Mouse (Mus musculus) lung, adult 2 months (tissue): Measurements from ENCODE around the gene Cav1.

Experiments
- CTCF ChIP-seq: fragments of 200-500 bp; IDR thresholded peaks from 2 replicates; pipeline ENCODE4 v1.5.1; 2011; ENCODE audit warnings: mild to moderate bottlenecking, low read length, control low read depth; ENCODE audit not compliant: insufficient read depth
- POLR2A ChIP-seq: fragments of 200-500 bp; IDR thresholded peaks from 2 replicates; pipeline ENCODE4 v1.6.1; 2011; ENCODE audit warnings: low read depth, mild to moderate bottlenecking, control low read depth, low read length, borderline replicate concordance; ENCODE audit errors: extremely low read depth

- TF ChIP-seq CTCF (peak; percentile 56), POLR2A (peak; percentile 54; the same call in 1 of the 2 replicates)
These were observed 1.5 kb downstream of the Cav1 start for GRCm38 (mm10) chr6:17307461-17308115.
